Mouse (Mus musculus): ENCODE results near the gene Snd1.

DNA sequence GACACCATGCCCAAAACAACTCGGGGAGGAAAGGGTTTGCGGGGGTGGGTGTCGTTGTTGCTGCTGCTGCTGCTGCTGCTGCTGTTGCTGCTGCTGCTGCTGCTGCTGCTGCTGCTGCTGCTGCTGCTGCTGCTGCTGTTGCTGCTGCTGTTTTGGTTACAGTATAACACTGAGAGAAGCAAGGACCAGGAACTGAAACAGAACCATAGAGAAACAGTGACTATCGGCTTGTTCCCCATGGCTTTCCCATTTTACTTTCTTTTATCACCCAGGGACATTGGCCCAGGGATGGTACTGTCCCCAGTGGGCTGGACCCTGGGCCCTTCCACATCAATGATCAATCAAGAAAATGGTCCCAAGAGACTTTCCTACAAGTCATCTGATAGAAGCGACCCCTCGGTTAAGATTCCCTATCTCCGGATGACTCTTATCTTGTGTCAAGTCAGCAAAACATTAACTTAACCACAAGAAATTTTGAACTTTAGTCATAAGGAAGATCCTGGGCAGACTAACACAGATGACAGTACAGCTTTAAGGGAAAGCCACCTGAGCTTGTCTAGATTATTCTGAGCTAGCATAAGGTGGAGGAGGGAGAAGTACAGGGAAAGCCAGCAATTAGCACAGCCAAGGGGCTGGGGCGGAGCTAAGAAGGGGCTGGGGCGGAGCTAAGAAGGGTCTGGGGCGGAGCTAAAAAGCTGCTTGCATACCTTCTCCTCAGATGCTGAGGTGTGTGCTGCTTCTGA, 44.0 kb upstream of the Snd1 start:
- TF ChIP-seq CTCF (IDR thresholded peaks at IDR 0.05; ENCODE audit: low read depth), result no peak
- no peak for TF ChIP-seq EP300 (IDR thresholded peaks at IDR 0.05; ENCODE audit: low read depth)
